Mouse (Mus musculus): ENCODE data around the gene Wif1. TPM values are rescaled to one million over a fixed set of nuclear protein-coding genes. Genes with fewer than 3 reads are reported as not detected.
A peak's percentile ranks its signal among the peaks of the same experiment; 100 is the strongest.

The Wif1 gene
- total and polyA plus RNA-seq, 3 experiments, result 0.08 to 0.24 TPM; not detected in 1

DNA sequence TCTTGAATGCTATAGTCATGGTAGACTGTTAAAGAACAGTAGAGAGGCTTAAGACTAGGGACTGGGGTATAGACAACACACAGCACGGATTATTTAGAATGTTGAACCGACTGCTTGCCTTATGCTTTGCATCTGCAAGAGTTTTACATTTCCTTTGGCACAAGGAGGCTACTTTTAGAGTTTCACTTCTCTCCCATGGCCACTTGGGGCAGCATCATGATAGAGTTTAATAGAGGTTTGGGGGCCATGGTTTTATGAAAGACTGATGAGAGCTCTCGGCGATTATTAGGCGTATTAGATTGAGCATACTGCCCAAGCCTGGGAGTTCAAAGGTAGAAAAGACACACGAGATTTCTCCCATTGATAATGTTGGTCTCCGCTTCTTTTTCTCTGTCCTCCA is 37.0 kb downstream of the Wif1 start:
- no peak for DNase-seq

DNA sequence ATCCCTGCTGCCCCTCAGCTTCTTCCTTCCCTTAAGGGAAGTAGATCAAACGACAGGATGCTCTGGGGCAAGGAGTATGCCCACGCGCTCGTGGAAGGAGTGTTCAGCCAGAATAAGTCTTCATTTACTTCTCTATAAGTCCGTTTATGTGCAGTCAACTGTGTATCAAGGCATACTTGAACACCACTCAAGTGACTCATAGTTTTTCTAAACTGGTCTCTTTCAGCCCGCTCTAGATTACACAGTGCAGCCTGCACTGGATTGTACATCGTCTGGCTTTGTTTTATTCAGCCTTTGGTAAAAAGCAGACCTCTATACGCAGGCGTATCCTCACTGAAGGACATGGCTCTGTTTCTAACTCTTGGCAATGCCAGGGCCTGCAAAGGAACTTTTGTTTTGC is 46.7 kb downstream of the Wif1 start:
- DNase-seq, result no peak

DNA sequence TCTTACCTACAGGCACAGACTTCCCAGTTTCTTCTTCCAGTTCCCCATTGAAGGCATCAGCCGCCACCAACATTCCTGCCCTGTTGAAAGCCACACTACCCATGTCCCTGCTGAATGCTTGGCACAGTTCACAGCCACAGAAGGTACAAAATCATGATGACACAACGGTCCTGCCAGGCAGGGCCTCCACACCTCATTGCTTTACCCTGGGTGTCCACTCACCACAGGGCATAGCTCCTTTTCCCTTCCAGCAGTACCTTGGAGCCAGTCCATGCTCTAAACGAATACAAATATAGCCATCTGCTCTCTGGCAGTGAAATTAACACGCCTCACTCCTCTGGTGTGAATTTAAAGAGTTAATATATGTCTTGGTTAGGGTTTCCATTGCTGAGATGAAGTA is 49.1 kb downstream of the Wif1 start:
- DNase-seq, result no peak

DNA sequence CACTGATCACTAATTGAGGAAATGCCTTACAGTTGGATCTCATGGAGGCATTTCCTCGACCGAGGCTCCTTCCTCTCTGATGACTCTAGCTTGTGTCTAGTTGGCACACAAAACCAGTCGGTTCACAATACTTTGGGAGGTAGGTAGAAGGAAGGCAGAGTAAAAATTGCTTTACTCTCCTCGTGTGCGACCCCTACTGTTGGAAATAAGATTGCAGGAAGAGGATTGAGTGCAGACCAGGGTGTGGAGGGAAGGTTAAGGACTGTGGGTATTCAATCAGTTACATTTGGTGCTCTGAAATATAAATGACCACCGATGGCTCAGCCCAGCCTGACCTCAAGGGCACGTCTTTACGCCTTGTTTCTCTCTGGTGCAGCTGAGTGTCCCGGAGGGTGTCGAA is 49.8 kb downstream of the Wif1 start:
- peak; percentile 6 for DNase-seq

DNA sequence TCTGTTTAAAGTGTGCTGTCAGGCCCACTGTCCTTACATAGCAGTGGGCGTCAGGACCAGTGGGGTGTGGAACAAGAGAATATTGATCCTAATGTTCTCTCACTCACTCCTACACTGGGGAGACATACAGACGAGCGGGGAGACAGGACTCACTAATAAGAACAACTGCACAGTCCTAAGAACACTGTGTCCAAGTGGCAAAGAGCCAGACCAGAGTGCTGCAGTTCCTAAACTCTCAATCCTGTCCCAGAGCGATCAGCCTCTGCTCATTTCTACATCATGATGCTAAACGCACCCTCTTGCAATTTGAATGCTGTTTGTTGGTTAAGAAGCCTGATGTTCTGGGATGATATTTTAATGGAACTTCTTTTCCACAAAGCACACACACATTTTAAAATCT is 54.9 kb downstream of the Wif1 start:
- DNase-seq, result no peak

DNA sequence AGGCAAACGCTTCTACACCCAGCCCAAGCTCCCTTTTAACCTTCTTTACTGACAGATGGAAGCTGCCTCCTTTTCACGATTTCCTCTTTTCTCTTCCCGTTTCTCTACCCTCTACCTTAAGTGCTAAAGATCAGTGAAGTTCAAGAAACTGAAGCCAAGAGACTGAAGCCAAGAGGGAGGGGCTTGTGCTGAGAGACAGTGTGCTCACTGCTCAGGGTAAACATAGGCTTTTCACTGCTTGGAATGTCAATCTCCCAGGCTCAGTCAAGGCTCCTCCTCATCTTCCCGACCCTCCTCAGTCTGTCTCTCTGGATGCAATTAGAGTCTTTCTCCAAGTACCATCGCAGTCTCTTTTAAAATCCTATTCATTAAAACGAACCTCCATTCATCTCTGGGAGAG is 55.6 kb downstream of the Wif1 start:
- DNase-seq, result no peak

DNA sequence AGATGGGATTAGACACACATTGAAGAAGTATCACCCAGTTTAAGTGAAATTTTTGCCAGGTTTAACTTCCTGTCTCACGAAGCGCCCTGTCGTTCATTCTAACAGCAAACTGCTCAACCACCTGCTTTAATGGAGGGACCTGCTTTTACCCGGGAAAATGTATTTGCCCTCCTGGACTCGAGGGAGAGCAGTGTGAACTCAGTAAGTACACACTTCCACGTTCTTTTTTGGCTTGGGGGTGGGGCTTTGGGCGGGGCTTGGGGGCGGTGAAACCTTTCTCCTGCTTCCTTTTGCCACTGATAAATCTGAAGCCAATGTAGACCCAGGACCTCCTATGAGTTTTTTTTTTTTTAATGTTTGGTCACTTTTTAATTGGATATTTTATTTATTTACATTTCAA is 56.2 kb downstream of the Wif1 start:
- DNase-seq, result no peak

DNA sequence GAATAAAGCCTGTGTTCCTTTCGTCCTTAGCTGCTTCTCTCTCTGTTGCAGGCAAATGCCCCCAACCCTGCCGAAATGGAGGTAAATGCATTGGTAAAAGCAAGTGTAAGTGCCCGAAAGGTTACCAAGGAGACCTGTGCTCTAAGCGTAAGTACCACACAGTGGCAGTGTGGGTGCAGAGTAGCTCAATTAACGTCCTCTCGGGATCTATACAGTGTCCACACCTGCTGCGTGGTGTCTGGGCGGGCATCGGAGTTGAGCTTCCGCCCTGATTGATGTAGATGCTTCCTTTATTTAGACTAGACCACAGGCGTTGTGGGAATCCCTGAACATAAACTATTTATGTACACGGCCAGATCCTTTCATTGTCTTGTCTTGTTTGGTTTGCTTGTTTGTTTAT is 62.2 kb downstream of the Wif1 start:
- no peak for DNase-seq

DNA sequence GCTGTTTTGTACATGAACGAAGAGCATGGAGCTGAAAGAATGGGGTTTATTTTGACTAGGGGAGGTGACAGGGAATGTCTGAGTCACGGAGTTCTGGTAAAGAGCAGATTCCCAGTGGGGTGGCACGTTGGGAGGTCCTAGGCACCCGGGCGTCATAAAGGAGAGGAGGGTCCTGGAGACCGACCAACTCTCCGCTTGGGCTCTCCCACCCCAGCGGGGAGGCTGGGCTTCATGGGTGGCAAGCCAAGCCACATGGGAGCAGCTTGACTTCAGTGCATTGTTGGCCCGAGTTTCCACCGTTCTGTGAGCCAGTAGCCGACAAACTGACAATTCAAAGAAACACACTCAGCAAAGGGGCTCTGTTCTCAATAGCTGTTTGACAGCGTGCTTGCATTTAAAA is 64.5 kb downstream of the Wif1 start:
- DNase-seq, result no peak

DNA sequence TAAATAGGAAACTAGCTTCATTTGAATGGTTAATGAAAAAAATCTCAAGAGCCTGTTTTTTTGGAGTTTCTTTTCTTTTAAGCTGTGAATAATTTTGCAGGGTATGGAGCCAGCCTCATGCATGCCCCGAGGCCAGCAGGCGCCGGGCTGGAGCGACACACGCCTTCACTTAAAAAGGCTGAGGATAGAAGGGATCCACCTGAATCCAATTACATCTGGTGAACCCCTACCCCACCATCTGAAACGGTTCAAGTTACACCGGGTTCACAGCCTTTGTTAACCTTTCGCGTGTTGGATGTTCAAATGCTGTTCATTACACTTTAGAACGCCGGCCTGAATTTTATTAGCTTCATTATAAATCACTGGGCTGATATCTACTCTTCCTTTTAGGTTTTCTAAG is 65.9 kb downstream of the Wif1 start:
- no peak for DNase-seq

DNA sequence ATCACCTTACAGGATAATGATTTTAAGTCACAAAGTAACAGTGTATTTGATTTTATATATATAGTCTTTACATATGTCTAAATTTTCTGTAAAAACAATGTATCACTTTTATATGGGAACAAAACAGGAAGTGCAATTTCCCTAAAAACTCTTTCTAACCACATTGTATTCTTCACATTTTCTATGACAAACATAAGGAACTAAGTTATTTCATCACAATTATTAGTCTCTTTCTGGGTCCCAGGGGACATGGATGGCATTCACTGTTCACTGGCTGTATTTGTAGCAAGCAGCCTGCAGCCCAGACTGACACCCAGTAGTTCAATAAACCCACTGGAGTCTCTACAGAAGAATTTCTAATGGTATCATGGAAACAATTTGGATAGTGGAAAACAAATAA is 82.4 kb downstream of the Wif1 start:
- no peak for DNase-seq

DNA sequence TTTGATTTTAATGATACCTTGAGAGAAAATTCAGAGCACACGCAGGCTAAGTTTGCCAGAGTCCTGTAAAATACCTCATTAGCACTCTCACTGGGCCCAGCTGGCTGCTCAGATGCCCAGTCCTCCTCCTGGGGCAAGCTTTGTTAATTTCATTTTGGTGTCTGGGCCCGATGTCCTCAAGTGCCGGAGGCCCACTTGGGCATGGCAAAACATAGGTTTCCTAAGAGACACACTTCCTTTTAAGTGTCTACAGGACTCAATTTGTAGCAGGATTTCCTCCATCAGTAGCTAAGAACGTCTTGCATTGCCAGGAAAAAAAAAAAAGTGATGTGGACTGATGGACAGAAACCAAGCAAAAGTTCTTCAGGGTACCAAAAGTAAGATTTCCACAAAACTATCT is 82.9 kb downstream of the Wif1 start:
- DNase-seq, result no peak

DNA sequence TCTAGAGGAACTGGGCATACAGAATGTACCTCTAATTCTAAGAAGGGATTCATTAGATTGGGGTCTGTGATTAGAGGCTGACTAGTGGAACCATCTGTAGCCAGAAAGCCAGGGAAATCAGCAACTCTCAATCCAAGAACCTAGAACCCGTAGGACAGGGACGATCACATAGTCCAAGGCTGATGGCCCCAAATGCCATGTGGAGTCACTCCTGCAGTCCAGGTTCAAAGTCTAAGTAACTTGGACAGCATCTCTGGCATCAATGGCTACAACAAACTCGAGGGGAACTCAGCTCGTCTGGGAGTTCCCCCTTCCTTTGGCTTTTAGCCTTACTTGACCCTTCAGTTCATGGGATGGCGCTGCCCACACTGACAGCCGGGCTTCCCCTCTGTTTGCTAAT is 87.0 kb downstream of the Wif1 start:
- no peak for DNase-seq

DNA sequence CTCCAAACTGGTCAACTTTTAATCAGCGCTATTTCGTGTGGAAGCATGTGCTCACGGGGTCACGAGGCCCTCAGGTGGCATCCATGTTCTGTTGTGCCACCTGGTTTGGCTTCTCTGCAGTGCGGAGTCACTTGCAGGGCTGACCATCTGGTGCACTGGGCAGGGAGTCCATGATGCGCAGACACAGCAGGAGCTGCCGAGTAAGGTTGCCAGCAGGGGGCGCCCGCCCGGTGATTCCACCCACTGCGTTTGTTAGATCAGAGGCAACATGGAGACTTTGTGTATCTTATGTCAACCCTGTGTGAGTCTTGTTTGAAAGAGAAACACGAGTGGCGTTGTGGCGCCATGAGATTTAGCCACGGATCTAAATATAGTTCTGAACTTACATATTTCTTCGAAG is 90.7 kb downstream of the Wif1 start:
- DNase-seq, result no peak

DNA sequence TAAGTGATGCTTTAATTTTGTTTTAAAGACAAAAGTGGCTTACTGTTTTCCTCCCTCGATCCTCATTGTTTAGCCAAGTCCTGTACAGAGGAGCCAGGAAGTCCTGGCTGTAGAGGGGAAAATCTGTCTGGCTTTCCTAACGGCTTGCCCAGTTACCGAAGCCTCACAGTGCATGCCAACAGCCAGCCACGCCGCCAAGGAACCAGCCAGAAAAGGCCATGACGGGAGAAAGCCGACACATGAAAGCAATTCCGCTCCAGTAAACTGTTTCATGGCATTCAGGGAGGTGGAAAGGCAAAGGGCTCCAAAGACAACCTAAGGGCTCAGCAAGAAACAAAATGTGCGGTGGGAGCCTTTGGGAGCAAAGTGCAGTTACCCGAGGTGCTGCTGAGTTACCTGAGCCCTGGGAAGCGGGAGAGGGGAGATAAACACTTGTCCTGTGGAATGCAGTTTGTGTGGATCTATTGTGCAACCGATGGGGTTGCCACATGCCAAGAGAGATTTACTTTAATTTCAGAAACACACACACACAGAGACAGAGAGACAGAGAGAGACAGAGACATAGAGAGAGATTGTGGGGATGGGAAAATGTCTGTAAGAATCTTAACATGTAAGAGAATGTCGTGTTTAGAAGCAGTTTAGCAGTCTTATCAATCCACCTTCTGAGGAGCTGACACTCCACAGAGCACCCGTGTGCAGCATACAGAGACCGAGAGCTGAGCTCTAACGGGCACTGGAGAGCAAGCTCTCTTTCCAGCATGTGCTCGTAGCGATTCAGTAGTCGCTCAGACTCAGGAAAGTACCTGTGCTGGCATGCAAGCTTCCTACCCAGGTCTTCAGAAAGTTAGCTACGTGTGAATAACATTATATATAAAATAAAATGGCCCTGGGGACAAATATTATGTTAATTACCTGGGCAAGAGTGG is 95.5 kb downstream of the Wif1 start:
- peak; percentile 7 for DNase-seq

Other genes with a start within 250 kb of the Wif1 start
- gene Msrb3, start 134.9 kb upstream of the Wif1 start, total RNA-seq (2021), result 10 to 100 TPM; 37.9 to 71.3 TPM
- gene Msrb3, start 134.9 kb upstream of the Wif1 start, polyA plus RNA-seq (2012; rRNA removed), result 38.5 and 39.2 TPM in 2 replicates
- gene Lemd3, start 54.6 kb upstream of the Wif1 start, total RNA-seq (2021), result 10 to 100 TPM; 22.4 to 22.8 TPM
- gene Lemd3, start 54.6 kb upstream of the Wif1 start, polyA plus RNA-seq (2012; rRNA removed), result 8.0 and 8.3 TPM in 2 replicates